Mouse (Mus musculus): ENCODE results near the gene Cacna1c. TPM values are rescaled to one million over a fixed set of nuclear protein-coding genes. Genes with fewer than 3 reads are reported as not detected.
A peak's percentile ranks its signal among the peaks of the same experiment; 100 is the strongest.

Gene Cacna1c
- polyA plus RNA-seq, 1 experiment from 2014 or later, result 4.0 TPM

DNA sequence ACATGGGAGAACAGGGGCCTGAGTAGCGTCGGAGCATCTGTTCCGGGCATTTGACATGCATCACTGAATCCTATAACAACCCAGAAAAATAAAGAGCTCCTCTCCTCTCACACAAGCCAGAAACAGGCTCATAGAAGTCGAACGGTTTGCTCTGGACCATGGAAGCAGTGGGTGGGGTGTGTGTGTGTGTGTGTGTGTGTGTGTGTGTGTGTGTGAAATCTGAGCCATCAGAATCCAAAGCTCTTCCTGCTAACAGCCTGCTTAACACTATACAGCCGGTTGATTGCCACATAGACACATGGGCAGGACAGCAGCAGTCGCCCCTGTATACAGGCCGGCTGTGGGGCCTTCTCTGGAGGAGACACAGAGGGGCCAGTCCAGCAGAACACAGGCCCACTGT, 368.7 kb downstream of the Cacna1c start:
- 32% methylated on average over 8 of the region's 8 CpGs for WGBS
- ATAC-seq (ENCODE audit: low FRiP score) (no peak), DNase-seq (ENCODE audit: low spot score) (peak; percentile 33)

DNA sequence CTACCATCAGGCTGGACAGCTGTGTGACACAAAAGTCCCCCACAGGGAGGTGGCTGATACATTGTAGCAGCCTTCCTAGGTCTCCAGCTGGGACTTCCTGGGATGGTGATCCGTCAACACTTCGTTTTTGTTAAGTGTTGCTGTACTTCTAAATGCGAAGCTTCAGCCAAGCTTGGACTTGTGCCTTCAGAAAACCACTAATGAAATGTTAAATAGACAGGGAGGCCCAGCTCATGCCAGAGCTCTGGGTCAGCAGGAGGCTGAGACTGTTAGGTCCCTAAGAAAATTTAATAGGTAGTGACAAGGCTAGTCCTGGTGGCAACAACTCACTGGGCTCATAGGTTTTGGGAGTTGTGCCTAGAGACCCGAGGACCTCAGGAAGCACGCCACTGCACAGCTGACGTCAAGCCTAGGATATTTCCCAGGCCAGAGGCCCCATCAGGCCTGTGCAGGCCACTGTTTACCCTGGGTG, 370.8 kb downstream of the Cacna1c start:
- Histone ChIP-seq H3K4me1 (replicated peaks; ENCODE audit: control insufficient read depth, insufficient read depth, low read length) (no peaks in the 10 kb centered on the region), H3K36me3 (ENCODE audit: control insufficient read depth, insufficient read depth, low read length) (no peaks in the 10 kb centered on the region), H3K4me3 (ENCODE audit: low read depth, low read length) (no peak overlapping the region), H3K9ac (ENCODE audit: low read depth, low read length) (no peak overlapping the region), H3K9me3 (ENCODE audit: control insufficient read depth, low read length) (no peaks in the 10 kb centered on the region), H3K27me3 (ENCODE audit: control insufficient read depth, insufficient read depth, low read length) (no peaks in the 10 kb centered on the region), H3K27ac (ENCODE audit: low read depth, low read length) (no peak overlapping the region), H3K4me2 (replicated peaks; ENCODE audit: low read depth, low read length) (no peak overlapping the region)
- no peak for ATAC-seq (ENCODE audit: low FRiP score)
- 60% methylated on average over 6 of the region's 6 CpGs for WGBS
- no peak for DNase-seq (ENCODE audit: low spot score)

More for the DNA sequence above, 368.7 kb downstream of the Cacna1c start:
- no peak overlapping the region for H3K4me3 ChIP-seq (ENCODE audit: low read depth, low read length)
- no peak overlapping the region for H3K4me2 ChIP-seq (replicated peaks; ENCODE audit: low read depth, low read length)
- H3K27me3 ChIP-seq (ENCODE audit: control insufficient read depth, insufficient read depth, low read length), result no peaks in the 10 kb centered on the region
- H3K4me1 ChIP-seq (replicated peaks; ENCODE audit: control insufficient read depth, insufficient read depth, low read length), result no peaks in the 10 kb centered on the region
- H3K27ac ChIP-seq (ENCODE audit: low read depth, low read length), result peak overlapping the region; percentile 33; the same call in 1 of the 2 replicates
- H3K9ac ChIP-seq (ENCODE audit: low read depth, low read length), result no peak overlapping the region
- H3K9me3 ChIP-seq (ENCODE audit: control insufficient read depth, low read length), result no peaks in the 10 kb centered on the region
- H3K36me3 ChIP-seq (ENCODE audit: control insufficient read depth, insufficient read depth, low read length), result no peaks in the 10 kb centered on the region

DNA sequence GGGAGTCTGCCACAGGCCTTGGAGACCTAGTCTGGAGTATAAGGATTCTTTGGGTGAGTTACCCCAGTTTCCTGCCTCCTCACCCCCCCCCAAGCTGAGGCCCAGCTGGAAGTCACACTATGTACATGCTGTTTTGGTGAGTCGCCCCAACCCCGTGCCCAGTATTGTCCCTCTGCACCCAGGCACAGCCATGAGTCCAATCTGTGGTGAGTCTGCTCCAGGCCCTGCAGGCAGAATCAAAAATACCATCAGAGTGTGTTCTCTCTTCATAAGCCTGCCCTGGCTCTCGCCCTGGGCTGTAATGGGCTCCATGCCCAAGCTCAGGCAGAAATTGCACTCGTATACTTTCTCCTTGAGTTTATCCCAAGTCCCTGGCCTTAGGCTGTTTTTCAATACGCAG, 374.7 kb downstream of the Cacna1c start:
- no peak overlapping the region for H3K27ac ChIP-seq (ENCODE audit: low read depth, low read length)
- no peaks in the 10 kb centered on the region for H3K9me3 ChIP-seq (ENCODE audit: control insufficient read depth, low read length)
- H3K9ac ChIP-seq (ENCODE audit: low read depth, low read length), result no peak overlapping the region
- ATAC-seq (ENCODE audit: low FRiP score) (no peak), DNase-seq (ENCODE audit: low spot score) (no peak)
- H3K4me3 ChIP-seq (ENCODE audit: low read depth, low read length), result no peak overlapping the region
- 90% methylated on average over 5 of the region's 5 CpGs for WGBS
- H3K36me3 ChIP-seq (ENCODE audit: control insufficient read depth, insufficient read depth, low read length), result no peaks in the 10 kb centered on the region
- H3K4me2 ChIP-seq (replicated peaks; ENCODE audit: low read depth, low read length), result no peak overlapping the region
- H3K27me3 ChIP-seq (ENCODE audit: control insufficient read depth, insufficient read depth, low read length), result no peaks in the 10 kb centered on the region
- H3K4me1 ChIP-seq (replicated peaks; ENCODE audit: control insufficient read depth, insufficient read depth, low read length), result no peaks in the 10 kb centered on the region

DNA sequence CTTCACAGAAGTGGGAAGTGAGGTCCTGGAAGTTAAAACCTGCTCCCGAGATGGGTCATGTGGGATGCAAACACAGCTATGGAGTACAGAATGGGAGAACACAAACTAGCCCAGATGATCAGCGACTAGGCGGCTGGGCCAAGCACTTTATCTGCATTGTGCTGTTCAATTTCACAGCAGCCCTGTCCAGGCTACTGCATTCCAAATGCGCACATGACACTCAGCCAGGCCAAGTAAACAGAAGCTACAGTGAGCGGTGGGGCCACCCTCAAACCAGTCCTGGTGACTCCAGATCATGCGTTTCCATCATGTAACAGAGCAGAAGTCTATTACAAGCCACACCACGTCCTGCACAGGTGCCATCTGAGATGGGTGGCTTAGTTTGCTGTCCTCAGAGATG, 376.6 kb downstream of the Cacna1c start:
- H3K27me3 ChIP-seq (ENCODE audit: control insufficient read depth, insufficient read depth, low read length), result no peaks in the 10 kb centered on the region
- no peak overlapping the region for H3K4me2 ChIP-seq (replicated peaks; ENCODE audit: low read depth, low read length)
- ATAC-seq (ENCODE audit: low FRiP score), result no peak
- no peak overlapping the region for H3K9ac ChIP-seq (ENCODE audit: low read depth, low read length)
- DNase-seq (ENCODE audit: low spot score), result no peak
- H3K4me1 ChIP-seq (replicated peaks; ENCODE audit: control insufficient read depth, insufficient read depth, low read length), result no peaks in the 10 kb centered on the region
- no peaks in the 10 kb centered on the region for H3K9me3 ChIP-seq (ENCODE audit: control insufficient read depth, low read length)
- no peak overlapping the region for H3K4me3 ChIP-seq (ENCODE audit: low read depth, low read length)
- no peaks in the 10 kb centered on the region for H3K36me3 ChIP-seq (ENCODE audit: control insufficient read depth, insufficient read depth, low read length)
- no peak overlapping the region for H3K27ac ChIP-seq (ENCODE audit: low read depth, low read length)
- 79% methylated on average over 7 of the region's 7 CpGs for WGBS

DNA sequence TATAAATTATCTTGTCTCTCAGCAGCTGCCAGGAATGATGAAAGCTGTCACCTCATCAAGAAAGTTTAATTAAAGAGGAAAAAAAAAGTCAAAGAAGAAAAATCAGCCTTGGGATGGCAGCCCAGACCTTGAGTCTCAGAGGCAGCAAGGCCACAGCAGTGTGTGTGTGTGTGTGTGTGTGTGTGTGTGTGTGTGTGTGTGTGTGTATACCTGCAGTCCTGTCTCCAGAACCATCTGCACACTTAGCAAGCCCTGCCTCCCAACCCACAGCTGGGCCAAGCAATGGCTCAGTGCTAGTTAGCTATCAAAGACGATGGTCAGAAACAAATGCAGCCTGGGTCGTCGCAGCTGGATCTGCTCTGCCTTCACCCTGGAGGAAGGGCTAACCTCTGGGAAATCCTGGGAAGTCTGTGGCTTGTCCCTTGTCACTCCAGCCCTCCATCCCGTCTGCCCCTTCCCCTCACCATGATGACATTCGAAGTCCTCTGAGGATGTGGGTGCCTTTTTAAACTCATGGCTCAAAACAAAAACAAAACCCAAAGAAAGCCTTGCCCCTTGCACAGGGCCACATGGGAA, 378.2 kb downstream of the Cacna1c start:
- no peak overlapping the region for H3K4me3 ChIP-seq (ENCODE audit: low read depth, low read length)
- 76% methylated on average over 5 of the region's 5 CpGs for WGBS
- no peak for ATAC-seq (ENCODE audit: low FRiP score)
- no peaks in the 10 kb centered on the region for H3K27me3 ChIP-seq (ENCODE audit: control insufficient read depth, insufficient read depth, low read length)
- H3K36me3 ChIP-seq (ENCODE audit: control insufficient read depth, insufficient read depth, low read length), result no peaks in the 10 kb centered on the region
- no peaks in the 10 kb centered on the region for H3K9me3 ChIP-seq (ENCODE audit: control insufficient read depth, low read length)
- no peak overlapping the region for H3K27ac ChIP-seq (ENCODE audit: low read depth, low read length)
- no peak overlapping the region for H3K9ac ChIP-seq (ENCODE audit: low read depth, low read length)
- H3K4me1 ChIP-seq (replicated peaks; ENCODE audit: control insufficient read depth, insufficient read depth, low read length), result no peaks in the 10 kb centered on the region
- no peak for DNase-seq (ENCODE audit: low spot score)
- H3K4me2 ChIP-seq (replicated peaks; ENCODE audit: low read depth, low read length), result no peak overlapping the region

DNA sequence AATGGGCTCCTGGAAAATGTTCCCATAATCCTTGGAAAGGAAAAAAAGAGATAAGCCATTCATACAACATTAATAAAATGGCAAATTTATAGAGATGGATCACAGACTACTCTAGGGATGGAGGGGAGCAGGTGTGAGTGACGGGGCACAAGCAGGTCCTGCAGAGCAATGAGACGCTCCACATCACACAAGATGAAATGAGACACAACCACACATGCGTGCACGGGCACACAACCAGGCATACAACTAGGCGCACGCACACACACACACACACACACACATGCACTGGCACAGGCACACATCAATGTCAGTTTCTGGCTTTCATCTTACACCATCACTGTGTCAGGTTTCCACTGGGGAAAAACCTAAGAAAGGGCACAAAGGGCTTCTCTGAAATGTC, 380.0 kb downstream of the Cacna1c start:
- Histone ChIP-seq H3K9ac (ENCODE audit: low read depth, low read length) (no peak overlapping the region), H3K27me3 (ENCODE audit: control insufficient read depth, insufficient read depth, low read length) (no peaks in the 10 kb centered on the region), H3K27ac (ENCODE audit: low read depth, low read length) (no peak overlapping the region), H3K4me2 (replicated peaks; ENCODE audit: low read depth, low read length) (no peak overlapping the region), H3K36me3 (ENCODE audit: control insufficient read depth, insufficient read depth, low read length) (no peaks in the 10 kb centered on the region), H3K4me3 (ENCODE audit: low read depth, low read length) (no peak overlapping the region), H3K9me3 (ENCODE audit: control insufficient read depth, low read length) (no peaks in the 10 kb centered on the region), H3K4me1 (replicated peaks; ENCODE audit: control insufficient read depth, insufficient read depth, low read length) (no peaks in the 10 kb centered on the region)
- WGBS, result 80% methylated on average over 6 of the region's 6 CpGs
- ATAC-seq (ENCODE audit: low FRiP score), result no peak
- DNase-seq (ENCODE audit: low spot score), result no peak

DNA sequence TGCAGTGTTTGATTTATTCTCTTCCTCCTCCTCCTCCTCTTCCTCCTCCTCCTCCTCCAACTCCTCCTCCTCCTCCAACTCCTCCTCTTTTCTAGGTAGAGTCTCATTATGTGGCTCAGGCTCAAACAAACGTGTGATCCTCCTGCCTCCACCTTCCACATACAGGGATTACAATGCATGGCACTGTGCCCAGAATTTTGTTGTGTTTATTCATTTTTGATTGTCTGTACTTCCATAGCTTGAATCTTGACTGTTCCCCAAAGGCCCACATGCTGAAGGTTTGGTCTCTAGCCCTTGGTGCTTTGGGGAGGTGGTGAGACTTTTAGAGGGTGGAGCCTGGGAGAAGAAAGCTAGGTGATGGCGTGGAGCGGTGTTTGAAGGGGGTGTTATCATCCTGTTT, 383.7 kb downstream of the Cacna1c start:
- Histone ChIP-seq H3K4me3 (ENCODE audit: low read depth, low read length) (no peak overlapping the region), H3K4me1 (replicated peaks; ENCODE audit: control insufficient read depth, insufficient read depth, low read length) (no peaks in the 10 kb centered on the region), H3K27ac (ENCODE audit: low read depth, low read length) (no peak overlapping the region), H3K27me3 (ENCODE audit: control insufficient read depth, insufficient read depth, low read length) (no peaks in the 10 kb centered on the region), H3K36me3 (ENCODE audit: control insufficient read depth, insufficient read depth, low read length) (no peaks in the 10 kb centered on the region), H3K9ac (ENCODE audit: low read depth, low read length) (no peak overlapping the region), H3K9me3 (ENCODE audit: control insufficient read depth, low read length) (no peaks in the 10 kb centered on the region), H3K4me2 (replicated peaks; ENCODE audit: low read depth, low read length) (no peak overlapping the region)
- DNase-seq (ENCODE audit: low spot score), result no peak
- no peak for ATAC-seq (ENCODE audit: low FRiP score)
- WGBS, result 78% methylated on average over 3 of the region's 3 CpGs

DNA sequence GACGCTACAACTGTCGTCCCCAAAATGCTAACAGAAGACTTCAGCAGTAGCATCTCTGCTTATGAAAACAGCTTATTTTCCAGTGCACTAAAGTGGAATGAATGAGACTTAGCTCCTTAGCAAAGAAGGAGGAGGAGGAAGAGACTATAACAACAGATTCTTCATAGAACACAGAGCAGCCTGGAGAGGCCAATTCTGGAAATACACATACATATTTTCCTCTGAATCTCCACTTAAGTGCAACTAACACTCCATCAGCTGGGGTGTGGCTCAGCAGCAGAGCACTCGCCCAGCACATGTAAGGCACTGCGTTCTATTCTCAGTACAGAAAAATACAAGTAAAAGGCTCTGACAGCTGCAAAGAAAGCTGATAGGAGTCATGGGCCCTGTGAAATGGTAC, 384.2 kb downstream of the Cacna1c start:
- DNase-seq (ENCODE audit: low spot score), result no peak
- Histone ChIP-seq H3K4me2 (replicated peaks; ENCODE audit: low read depth, low read length) (no peak overlapping the region), H3K4me1 (replicated peaks; ENCODE audit: control insufficient read depth, insufficient read depth, low read length) (no peaks in the 10 kb centered on the region), H3K27me3 (ENCODE audit: control insufficient read depth, insufficient read depth, low read length) (no peaks in the 10 kb centered on the region), H3K27ac (ENCODE audit: low read depth, low read length) (no peak overlapping the region), H3K9me3 (ENCODE audit: control insufficient read depth, low read length) (no peaks in the 10 kb centered on the region), H3K36me3 (ENCODE audit: control insufficient read depth, insufficient read depth, low read length) (no peaks in the 10 kb centered on the region), H3K9ac (ENCODE audit: low read depth, low read length) (no peak overlapping the region), H3K4me3 (ENCODE audit: low read depth, low read length) (no peak overlapping the region)
- ATAC-seq (ENCODE audit: low FRiP score), result no peak
- WGBS, result 92% methylated on average over 4 of the region's 4 CpGs

DNA sequence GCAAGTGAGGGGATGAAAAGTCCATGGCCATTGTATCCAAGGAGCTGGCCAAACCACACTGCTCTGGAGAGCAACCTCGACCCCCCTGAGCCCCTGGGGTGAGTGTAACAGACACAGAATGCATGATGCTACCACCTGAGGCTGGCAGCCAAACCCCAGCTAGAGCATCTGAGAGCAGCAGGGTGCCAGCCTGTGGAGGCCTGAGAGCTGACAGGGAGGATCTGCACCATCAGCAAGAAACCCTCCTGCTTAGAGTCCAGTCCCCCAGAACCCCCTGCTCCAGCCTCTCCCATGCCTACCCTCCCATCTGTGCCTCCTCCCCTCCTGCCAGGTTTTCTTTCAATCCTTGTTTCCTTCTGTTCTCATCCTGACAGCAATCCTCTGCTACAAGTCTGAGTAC, 385.4 kb downstream of the Cacna1c start:
- no peak for DNase-seq (ENCODE audit: low spot score)
- Histone ChIP-seq H3K4me1 (replicated peaks; ENCODE audit: control insufficient read depth, insufficient read depth, low read length) (no peaks in the 10 kb centered on the region), H3K4me3 (ENCODE audit: low read depth, low read length) (no peak overlapping the region), H3K9me3 (ENCODE audit: control insufficient read depth, low read length) (no peaks in the 10 kb centered on the region), H3K4me2 (replicated peaks; ENCODE audit: low read depth, low read length) (no peak overlapping the region), H3K27me3 (ENCODE audit: control insufficient read depth, insufficient read depth, low read length) (no peaks in the 10 kb centered on the region), H3K27ac (ENCODE audit: low read depth, low read length) (no peak overlapping the region), H3K36me3 (ENCODE audit: control insufficient read depth, insufficient read depth, low read length) (no peaks in the 10 kb centered on the region), H3K9ac (ENCODE audit: low read depth, low read length) (no peak overlapping the region)
- no peak for ATAC-seq (ENCODE audit: low FRiP score)
- WGBS, result 10% methylated on average over 1 of the region's 1 CpGs

Measured in hindbrain, embryonic 11.5 days (tissue).